14 mouse cellular contexts compared by ENCODE assay signal in genomic region chr10:95355678-95356268, GRCm38 (mm10). TPM values are rescaled to one million over a fixed set of nuclear protein-coding genes. Genes with fewer than 3 reads are reported as not detected.
DNase-seq lines count a peak whose midpoint lies in the region; ATAC-seq and TF ChIP-seq lines count a peak whose summit lies in the region.
"Had no signal": no experiment of that assay in that cellular context is flagged by ENCODE, and none has a peak within 500 bp of the region (broad histone marks: within the 10 kb centered on the region; RNA-seq: fewer than 3 reads in every experiment).

No protein-coding gene starts in this region.

- H3K9me3 ChIP-seq in kidney, postnatal 0 days (replicated peaks; ENCODE audit: low read length) = no peaks in the 10 kb centered on the region
- H3K9me3 ChIP-seq in hindbrain, embryonic 13.5 days = no peaks in the 10 kb centered on the region
- H3K9me3 ChIP-seq: heart, embryonic 10.5 days; liver, embryonic 13.5 days had no signal

- peak; percentile 27 for DNase-seq in kidney, postnatal 0 days (ENCODE audit: low spot score)
- no peak for DNase-seq in kidney, postnatal 10 days
- DNase-seq in adrenal gland, postnatal 14 days = peak; percentile 79
- DNase-seq in retina, embryonic 14.5 days (ENCODE audit: low spot score) = peak; percentile 2
- DNase-seq in urinary bladder, adult 2 months (ENCODE audit: low spot score) = no peak
- DNase-seq in cerebellum, adult 18-20 months = no peak
- DNase-seq: cerebellum, postnatal 36 days; heart, postnatal 4 days; kidney, adult 8-10 months; liver, embryonic 13.5 days; lung, postnatal 14 days had no signal

- no peak overlapping the region for H3K4me3 ChIP-seq in kidney, postnatal 0 days (replicated peaks; ENCODE audit: low read depth, low read length)
- no peak overlapping the region for H3K4me3 ChIP-seq in hindbrain, embryonic 13.5 days
- H3K4me3 ChIP-seq: heart, embryonic 10.5 days; layer of hippocampus, adult 2 months; liver, embryonic 13.5 days had no signal

- H3K9ac ChIP-seq in kidney, postnatal 0 days (ENCODE audit: low read depth, low read length) = no peak overlapping the region
- no peak overlapping the region; the same call in 1 of the 2 replicates for H3K9ac ChIP-seq in hindbrain, embryonic 13.5 days
- H3K9ac ChIP-seq: liver, embryonic 13.5 days had no signal

- no peak for TF ChIP-seq CTCF in kidney, postnatal 0 days (IDR thresholded peaks at IDR 0.05; ENCODE audit: low read depth)

- no peak overlapping the region for H3K27ac ChIP-seq in kidney, postnatal 0 days
- peak overlapping the region; percentile 66; the same call in 1 of the 2 replicates for H3K27ac ChIP-seq in hindbrain, embryonic 13.5 days
- H3K27ac ChIP-seq: heart, embryonic 10.5 days; layer of hippocampus, adult 2 months; liver, embryonic 13.5 days had no signal

- H3K27me3 ChIP-seq in kidney, postnatal 0 days (ENCODE audit: insufficient read depth, low read length) = no peaks in the 10 kb centered on the region
- no peaks in the 10 kb centered on the region for H3K27me3 ChIP-seq in hindbrain, embryonic 13.5 days
- H3K27me3 ChIP-seq: liver, embryonic 13.5 days had no signal

- no peaks in the 10 kb centered on the region for H3K4me1 ChIP-seq in kidney, postnatal 0 days (replicated peaks; ENCODE audit: insufficient read depth, low read length)
- peaks cover 7% of the 10 kb centered on the region for H3K4me1 ChIP-seq in hindbrain, embryonic 13.5 days (replicated peaks)
- H3K4me1 ChIP-seq: liver, embryonic 13.5 days had no signal

- WGBS in kidney, postnatal 0 days = 39% methylated on average over 6 of the region's 6 CpGs
- 26% methylated on average over 6 of the region's 6 CpGs for WGBS in hindbrain, embryonic 13.5 days

- no peak overlapping the region for H3K4me2 ChIP-seq in kidney, postnatal 0 days (ENCODE audit: low read length)
- no peak overlapping the region for H3K4me2 ChIP-seq in hindbrain, embryonic 13.5 days
- H3K4me2 ChIP-seq: liver, embryonic 13.5 days had no signal

- no peaks in the 10 kb centered on the region for H3K36me3 ChIP-seq in kidney, postnatal 0 days (ENCODE audit: insufficient read depth, low read length)
- H3K36me3 ChIP-seq in hindbrain, embryonic 13.5 days = no peaks in the 10 kb centered on the region
- H3K36me3 ChIP-seq: heart, embryonic 10.5 days; liver, embryonic 13.5 days had no signal

- ATAC-seq in kidney, postnatal 0 days (replicated peaks; ENCODE audit: low FRiP score, low read depth) = no peak
- peak; percentile 69; the same call in 1 of the 2 replicates for ATAC-seq in hindbrain, embryonic 13.5 days (ENCODE audit: low FRiP score)

RNA-seq across cellular contexts. Expression of gene Cradd, which starts 31.8 kb away (rescaled TPM):
- polyA plus RNA-seq in kidney, postnatal 0 days (2015; fragmentation: Nextera tagmentation; extraction: Ambion mirVana) = 10.3 and 10.5 TPM in 2 replicates
- 11.7 and 13.5 TPM in 2 replicates for total RNA-seq in adrenal gland, postnatal 14 days (2021)
- 10.3 and 11.7 TPM in 2 replicates for polyA plus RNA-seq in hindbrain, embryonic 13.5 days (2015; fragmentation: Nextera tagmentation; extraction: Ambion mirVana)
- 10.7 and 11.4 TPM in 2 replicates for polyA plus RNA-seq in urinary bladder, adult 2 months (2012; rRNA removed)

Comparison
In these comparisons a context has a peak if more than half of its experiments do, and no peak if none do; other contexts are left out.
1. DNase-seq: peak in kidney, postnatal 0 days (single experiment), adrenal gland, postnatal 14 days (single experiment) and retina, embryonic 14.5 days (single experiment); none in kidney, postnatal 10 days (single experiment), urinary bladder, adult 2 months (single experiment) and cerebellum, adult 18-20 months (0 of 2).